Mouse (Mus musculus) lung, postnatal 25 days (tissue): ENCODE measurements around the gene Retnlb.
A peak's percentile ranks its signal among the peaks of the same experiment; 100 is the strongest.
"Not testable (repeated sequence)": the region's sequence is repeated elsewhere in the genome, so short reads cannot be mapped to it uniquely, and the experiment has no call there.

ENCODE experiments used
- DNase-seq: peaks from one replicate; pipeline ENCODE4 v3.0.0; 2022; ENCODE audit warnings: low spot score

Gene Retnlb

DNA sequence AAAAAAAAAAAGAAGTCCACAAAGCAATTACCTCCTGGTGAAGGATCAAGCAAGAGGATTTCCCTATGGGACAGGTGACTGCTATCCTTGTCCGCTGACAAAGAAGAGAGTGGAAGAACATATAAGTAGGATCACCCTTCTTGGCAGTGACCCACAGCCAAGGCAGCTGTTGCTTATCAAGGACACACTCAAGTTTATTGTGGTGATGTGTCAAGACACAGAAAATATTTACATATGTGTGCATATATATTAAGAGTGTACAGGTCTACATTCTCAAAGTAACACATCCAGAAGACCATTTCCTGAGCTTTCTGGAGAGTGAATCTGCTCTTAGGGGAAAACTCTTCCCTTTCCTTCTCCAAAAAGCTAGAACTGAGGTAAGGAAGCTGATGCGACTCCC is at the start of gene Retnlb:
Retnlb (plus strand) TSS at position 162 of the 400 bp plus-strand sequence.
- no peak for DNase-seq

GRCm38 (mm10) chr16:48769183-48769582 is 47.5 kb upstream of the Retnlb start:
- DNase-seq: no peak

- DNase-seq: no peak
Observed at GRCm38 (mm10) chr16:48771971-48772445, 44.6 kb upstream of the Retnlb start, which contains the start of gene Trat1. Trat1 (minus strand) TSS chr16:48772021.

DNA sequence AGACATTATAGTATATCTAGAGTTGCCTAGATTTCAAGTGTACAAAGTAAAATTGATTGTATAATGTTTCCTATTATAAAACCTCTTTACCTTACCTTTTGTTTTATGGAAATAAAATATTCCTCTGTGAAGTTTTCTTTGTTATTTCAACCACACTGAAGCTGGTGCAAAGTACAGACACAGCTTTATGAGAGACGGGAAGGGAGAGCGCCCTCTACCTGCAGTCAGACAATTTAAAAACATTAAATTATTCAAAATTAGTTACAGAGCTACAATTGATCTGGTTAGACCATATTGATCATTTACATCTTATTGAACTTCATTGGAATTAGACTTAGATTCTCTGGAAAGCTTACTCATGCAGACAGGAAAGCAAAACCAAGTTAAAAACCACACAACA is 39.4 kb upstream of the Retnlb start:
- DNase-seq: no peak

DNA sequence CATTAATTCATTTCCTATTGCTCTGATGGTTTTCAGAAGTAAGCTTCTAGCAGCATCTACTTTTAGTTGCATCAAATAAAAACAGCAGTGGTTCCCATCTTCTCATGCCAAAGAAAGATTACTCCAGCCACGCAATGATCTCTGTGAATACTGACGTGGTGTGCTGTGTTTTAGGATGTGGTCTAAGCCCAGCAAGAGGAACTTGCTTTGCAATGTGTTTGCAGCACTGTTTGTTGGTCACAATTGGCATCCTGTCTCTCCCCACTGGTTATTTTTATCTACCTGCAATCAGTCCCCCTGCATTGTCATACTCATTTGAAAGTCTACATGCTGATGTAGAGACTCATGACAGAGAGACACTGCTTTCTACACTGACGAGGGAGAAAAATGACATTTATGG is 30.4 kb upstream of the Retnlb start:
- no peak for DNase-seq

GRCm38 (mm10) chr16:48788704-48789185 is 27.9 kb upstream of the Retnlb start:
- DNase-seq: peak; percentile 3

DNA sequence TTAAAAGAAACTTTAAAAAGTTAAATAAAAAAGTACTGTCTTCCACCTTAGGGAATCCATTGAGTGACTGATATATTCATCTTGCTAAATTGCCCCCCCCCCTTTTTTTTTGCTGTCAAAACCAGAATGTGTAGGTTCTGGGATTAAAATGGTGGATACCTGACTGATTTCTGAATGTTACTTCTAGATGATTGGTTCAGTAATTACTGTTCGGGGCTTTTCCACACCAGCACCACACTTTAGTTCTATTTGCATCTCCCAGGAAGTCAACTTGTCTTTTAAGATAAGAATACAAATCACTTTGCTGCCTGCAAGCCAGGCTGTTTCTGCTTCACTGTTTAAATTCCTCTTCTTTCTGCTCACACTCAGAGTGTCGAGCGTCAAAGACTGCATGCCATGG is 18.4 kb upstream of the Retnlb start:
- no peak for DNase-seq

- DNase-seq: peak; percentile 31
Observed at GRCm38 (mm10) chr16:48799470-48799869, 17.2 kb upstream of the Retnlb start.

- no peak for DNase-seq
Observed at GRCm38 (mm10) chr16:48800906-48801305, 15.8 kb upstream of the Retnlb start.

DNA sequence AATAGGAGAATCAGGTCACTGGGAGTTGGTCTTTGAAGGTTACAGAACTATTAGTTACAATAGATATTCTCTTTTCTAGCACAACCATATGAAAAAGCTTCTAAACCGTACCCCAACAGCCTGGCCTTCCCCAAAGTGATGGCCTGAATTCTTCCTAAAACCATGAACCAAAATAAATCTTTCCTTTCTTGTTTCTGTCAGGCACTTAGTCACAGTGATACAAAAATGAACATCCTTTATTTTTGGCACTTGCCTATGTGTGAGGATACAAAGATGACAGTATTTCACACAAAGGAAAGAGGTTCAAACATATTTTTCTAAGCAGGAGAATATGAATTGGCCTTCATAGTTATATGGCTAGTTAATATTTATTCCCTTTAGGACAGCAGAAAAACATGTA is 11.2 kb upstream of the Retnlb start:
- no peak for DNase-seq

GRCm38 (mm10) chr16:48806521-48806920 is 10.1 kb upstream of the Retnlb start:
- DNase-seq: no peak

- peak; percentile 8 for DNase-seq
Observed at GRCm38 (mm10) chr16:48809374-48809773, 7.3 kb upstream of the Retnlb start.

DNA sequence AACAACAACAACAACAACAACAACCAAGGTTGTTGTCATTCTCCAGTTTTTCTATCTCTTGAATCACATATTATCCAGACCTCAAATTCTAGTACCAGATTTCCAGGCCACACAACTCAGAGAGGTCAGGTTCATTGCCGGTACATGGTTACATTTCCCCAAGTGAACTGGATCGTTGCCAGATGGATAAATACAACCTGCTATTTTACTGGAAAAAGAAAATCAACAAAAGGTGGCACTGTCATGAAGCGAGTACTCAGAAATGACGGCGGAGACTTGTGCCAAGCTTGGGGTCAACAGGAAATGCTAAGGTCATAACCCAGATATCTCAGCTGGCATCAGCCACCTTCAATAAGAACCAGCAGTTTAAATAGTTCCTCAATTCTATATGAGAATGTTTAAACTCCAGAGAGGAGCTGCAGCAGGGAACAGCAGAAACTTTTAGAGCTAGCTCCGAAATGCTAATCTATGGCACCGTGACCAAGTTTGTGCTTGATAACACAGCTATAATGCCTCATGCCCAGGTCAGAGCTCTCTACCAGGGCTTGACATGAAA is 4.7 kb upstream of the Retnlb start:
- DNase-seq: no peak

DNA sequence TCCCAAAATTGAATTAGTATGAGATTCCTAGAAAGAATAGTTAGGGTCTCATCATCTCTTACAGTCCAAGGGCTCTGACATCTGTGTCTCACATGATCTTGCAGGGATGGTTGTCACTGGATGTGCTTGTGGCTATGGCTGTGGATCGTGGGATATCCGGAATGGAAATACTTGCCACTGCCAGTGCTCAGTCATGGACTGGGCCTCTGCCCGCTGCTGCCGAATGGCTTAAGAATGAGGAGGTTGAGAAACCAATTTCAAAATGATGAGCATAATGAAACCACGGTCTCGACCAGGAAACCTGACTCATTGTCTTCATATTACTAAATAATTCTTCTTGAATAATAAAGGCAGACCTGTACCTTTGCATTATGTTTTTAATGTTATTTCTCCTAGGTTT is 1.9 kb downstream of the Retnlb start:
- DNase-seq: no peak

DNA sequence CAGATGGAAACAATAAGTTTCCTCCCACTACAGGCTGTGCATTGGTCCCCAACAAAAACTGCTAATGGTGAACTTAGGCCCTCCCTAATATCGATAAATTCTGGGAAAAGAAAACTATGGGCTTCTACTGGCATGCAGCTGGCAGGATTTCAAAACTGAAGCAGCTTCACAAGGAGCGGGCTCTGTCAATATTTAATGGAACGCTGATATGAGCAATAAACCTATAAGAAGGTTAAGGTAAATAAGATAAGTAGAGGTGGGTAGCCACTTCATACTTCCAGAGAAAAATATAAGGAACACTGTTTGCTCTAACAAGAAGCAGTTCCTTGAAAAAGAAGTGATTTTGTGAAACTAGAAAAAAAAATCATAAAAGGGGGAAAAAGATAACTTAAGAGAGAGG is 9.8 kb downstream of the Retnlb start:
- DNase-seq: no peak

DNA sequence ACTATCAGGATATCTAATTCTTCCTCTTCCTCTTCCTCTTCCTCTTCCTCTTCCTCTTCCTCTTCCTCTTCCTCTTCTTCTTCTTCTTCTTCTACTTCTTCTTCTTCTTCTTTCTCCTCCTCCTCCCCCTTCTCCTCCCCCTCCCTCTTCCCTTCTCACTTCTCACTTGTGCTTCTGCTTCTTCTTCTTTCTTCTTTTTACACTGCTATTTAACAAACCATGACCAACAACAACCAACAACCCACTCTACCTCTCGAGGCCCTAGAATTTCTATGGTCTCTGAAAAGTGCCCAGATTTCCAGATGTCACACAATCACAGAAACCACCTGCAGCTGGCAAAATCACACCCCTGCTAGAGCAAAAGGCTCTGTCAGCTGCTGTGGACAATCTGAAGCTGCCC is 11.0 kb downstream of the Retnlb start:
- no peak for DNase-seq

DNA sequence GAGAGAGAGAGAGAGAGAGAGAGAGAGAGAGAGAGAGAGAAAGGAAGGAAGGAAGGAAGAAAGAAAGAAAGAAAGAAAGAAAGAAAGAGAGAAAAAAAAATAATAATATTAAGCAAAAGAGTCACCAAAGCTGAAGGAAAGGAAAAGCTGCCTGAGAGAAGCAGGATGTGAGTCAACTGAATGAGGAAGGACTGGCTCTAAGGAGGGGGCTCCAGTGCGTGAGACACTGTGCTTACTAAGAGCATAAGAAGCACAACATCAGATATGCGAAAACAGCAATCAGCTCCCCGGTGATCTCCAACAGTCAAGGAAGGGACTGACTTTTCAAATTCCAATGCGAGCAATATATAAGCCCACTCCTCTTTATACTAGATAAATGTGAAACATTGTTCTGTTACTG is 12.4 kb downstream of the Retnlb start:
- no peak for DNase-seq

- DNase-seq: no peak
Observed at GRCm38 (mm10) chr16:48832055-48832454, 15.4 kb downstream of the Retnlb start.

- DNase-seq: not testable (repeated sequence)
Observed at GRCm38 (mm10) chr16:48833626-48834025, 17.0 kb downstream of the Retnlb start.

DNA sequence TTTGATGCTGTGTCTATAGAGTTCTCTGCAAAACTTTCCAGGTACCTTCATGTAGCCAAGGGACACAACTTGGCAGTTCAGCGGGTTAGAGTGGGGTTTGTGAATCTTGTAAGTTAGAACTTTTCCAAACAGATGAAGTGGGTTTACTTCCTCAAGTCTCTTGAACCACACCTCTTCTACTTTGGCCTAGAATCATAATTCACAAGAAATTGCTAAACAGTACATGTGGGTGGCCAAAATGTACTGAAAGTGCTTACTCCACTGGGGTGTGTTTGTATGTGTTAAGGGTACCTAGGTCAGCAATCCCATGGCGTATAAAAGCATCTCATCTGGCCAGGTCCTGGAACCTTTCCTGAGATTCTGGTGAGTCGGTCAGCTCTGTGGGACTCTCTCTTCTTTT is 25.6 kb downstream of the Retnlb start, which contains the start of gene Retnla:
Retnla (plus strand) TSS at position 286 of the 400 bp plus-strand sequence.
- DNase-seq: no peak

DNA sequence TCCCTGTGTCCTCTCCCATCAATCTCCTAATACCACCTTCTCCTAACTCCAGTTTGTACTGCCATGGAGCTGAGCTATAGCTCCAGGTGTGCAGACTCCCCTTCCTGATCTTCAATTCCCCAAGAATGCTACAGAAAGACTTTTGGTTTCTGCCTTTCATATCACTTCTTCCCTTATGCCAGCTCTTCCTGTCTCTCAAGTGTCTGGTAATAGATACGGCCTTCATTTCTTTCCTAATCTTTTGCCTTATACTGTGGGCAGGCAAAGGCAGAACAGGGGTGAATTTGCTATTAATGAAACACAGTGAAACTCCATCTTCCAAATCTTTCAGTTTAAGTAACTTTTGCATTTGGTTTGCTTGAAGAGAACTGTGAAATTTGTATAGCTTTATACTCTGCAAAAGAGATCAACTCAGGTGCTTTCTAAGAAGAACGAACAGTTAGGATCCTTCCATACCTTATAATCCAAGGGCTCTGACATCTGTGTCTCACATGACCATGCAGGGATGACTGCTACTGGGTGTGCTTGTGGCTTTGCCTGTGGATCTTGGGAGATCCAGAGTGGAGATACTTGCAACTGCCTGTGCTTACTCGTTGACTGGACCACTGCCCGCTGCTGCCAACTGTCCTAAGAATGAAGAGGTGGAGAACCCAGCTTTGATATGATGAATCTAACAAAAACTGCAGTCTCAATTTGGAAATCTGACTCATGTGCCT is 27.2 kb downstream of the Retnlb start:
- no peak for DNase-seq

DNA sequence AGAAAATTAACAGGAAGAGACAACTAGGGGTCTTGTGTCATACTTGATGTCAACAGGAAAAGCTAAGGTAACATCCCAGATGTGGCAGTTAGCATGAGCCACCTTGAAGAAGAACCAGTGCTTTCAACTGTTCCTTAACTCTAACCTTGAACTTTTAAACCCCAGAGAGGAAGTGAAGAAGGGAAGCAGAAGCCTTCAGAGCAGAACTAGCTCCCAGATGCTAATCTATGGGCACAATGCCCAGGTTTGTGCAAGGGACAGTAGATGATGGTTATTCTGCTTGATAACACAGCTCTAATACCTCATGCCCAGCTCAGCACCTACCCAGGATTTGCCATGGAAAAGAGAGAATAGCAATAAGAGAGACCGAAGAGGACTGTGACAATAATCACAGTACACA is 48.3 kb downstream of the Retnlb start:
- not testable (repeated sequence) for DNase-seq

DNA sequence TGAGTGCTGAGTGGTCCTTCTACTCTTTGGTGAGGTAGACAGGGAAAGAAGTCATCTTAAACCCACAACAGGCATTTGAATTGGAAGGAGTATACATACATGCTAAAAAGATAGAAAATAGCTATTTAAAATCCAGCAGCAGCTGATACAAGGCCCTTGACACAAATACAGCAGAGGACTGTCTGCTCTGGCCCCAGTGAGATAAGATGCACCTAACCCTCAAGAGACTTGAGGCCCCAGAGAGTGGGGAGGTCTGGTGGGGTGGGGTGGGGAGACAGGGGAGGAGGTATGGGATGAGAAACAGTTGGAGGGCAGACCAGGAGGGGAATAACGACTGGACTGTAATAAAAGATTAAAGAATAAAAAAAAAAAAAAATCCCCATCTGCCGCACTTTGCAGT is 51.0 kb downstream of the Retnlb start:
- no peak for DNase-seq
